Mouse (Mus musculus) T-cell, adult 2 months (primary cell): Measurements from ENCODE around the gene Zfp969.
"Not testable (repeated sequence)": the region's sequence is repeated elsewhere in the genome, so short reads cannot be mapped to it uniquely, and the experiment has no call there.

Experiments used
- DNase-seq: peaks from one replicate; pipeline ENCODE4 v3.0.0; 2022; ENCODE audit warnings: low spot score

Zfp969 gene

DNA sequence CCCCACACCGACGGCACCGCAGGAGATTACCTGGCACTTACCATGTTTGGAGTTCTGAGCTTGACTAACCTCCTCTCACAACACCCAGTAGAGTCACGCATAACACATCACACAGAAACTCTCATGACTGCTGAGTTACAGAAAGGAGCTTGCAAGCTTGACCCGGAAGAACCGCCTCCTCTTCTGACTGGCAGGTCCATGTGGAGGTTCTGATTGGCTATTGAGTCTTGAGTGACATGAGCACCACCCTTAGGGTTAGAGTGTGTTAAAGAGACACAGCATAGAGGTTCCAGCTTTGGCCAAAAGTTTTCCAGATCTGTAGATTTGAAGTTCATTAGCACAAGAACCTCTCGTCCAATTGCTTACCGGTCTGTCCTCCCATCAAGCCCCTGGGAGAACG, at the start of gene Zfp969:
Zfp969 (minus strand) TSS at position 101 of the 400 bp plus-strand sequence.
- not testable (repeated sequence) for DNase-seq

DNA sequence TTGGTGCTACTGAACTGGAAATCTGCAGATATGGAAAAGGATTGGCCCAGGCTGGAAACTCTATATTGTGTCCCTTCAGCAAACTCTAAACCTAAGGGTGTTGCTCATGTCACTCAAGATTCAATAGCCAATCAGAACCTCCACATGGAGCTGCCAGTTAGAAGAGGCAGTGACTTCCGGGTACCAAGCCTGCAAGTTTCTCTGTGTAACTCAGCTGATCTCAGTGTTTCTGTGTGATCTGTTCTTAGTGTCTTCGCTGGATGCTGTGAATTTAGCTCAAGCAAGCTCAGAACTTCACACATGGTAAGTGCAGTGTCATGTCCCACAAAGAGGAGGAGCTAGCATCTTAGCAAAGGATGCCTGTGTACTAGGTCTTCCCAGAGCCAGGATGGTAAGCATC, 37.8 kb upstream of the Zfp969 start, which contains the start of gene Gm2007:
Gm2007 (plus strand) TSS at position 301 of the 400 bp plus-strand sequence.
- not testable (repeated sequence) for DNase-seq

DNA sequence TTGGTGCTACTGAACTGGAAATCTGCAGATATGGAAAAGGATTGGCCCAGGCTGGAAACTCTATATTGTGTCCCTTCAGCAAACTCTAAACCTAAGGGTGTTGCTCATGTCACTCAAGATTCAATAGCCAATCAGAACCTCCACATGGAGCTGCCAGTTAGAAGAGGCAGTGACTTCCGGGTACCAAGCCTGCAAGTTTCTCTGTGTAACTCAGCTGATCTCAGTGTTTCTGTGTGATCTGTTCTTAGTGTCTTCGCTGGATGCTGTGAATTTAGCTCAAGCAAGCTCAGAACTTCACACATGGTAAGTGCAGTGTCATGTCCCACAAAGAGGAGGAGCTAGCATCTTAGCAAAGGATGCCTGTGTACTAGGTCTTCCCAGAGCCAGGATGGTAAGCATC, 59.8 kb downstream of the Zfp969 start, which contains the start of gene Gm11007:
Gm11007 (plus strand) TSS at position 301 of the 400 bp plus-strand sequence.
- DNase-seq, result not testable (repeated sequence)
